Mouse (Mus musculus) embryo, embryonic 10.5 days (tissue): ENCODE results near the gene Thumpd3.

Source experiments
- DNase-seq: peaks from one replicate; pipeline ENCODE4 v3.0.0-alpha.2; 2015; ENCODE audit warnings: low spot score

Thumpd3 gene

GRCm38 (mm10) chr6:113079492-113079891 lies 33.5 kb downstream of the Thumpd3 start:
- peak; percentile 78 for DNase-seq

- peak; percentile 67 for DNase-seq
Measured at GRCm38 (mm10) chr6:113082229-113082628, 36.2 kb downstream of the Thumpd3 start.

GRCm38 (mm10) chr6:113084590-113084989 lies 38.6 kb downstream of the Thumpd3 start:
- no peak for DNase-seq

GRCm38 (mm10) chr6:113093206-113093605 lies 47.2 kb downstream of the Thumpd3 start:
- no peak for DNase-seq

- DNase-seq, result no peak
Measured at GRCm38 (mm10) chr6:113095547-113095946, 49.5 kb downstream of the Thumpd3 start.

- no peak for DNase-seq
Measured at GRCm38 (mm10) chr6:113097662-113098061, 51.6 kb downstream of the Thumpd3 start.

- no peak for DNase-seq
Measured at GRCm38 (mm10) chr6:113099640-113100289, 53.7 kb downstream of the Thumpd3 start.

- DNase-seq, result no peak
Measured at GRCm38 (mm10) chr6:113102541-113102940, 56.5 kb downstream of the Thumpd3 start.

- peak; percentile 77 for DNase-seq
Measured at GRCm38 (mm10) chr6:113103765-113104164, 57.7 kb downstream of the Thumpd3 start.

- DNase-seq, result no peak
Measured at GRCm38 (mm10) chr6:113109378-113109777, 63.4 kb downstream of the Thumpd3 start.

- no peak for DNase-seq
Measured at GRCm38 (mm10) chr6:113109956-113110355, 63.9 kb downstream of the Thumpd3 start.
